Mouse (Mus musculus): ENCODE measurements around the gene Vmn1r34.
"Not testable (repeated sequence)": the region's sequence is repeated elsewhere in the genome, so short reads cannot be mapped to it uniquely, and the experiment has no call there.

Gene Vmn1r34

GRCm38 (mm10) chr6:66643779-66644178, at the start of gene Vmn1r34:
Vmn1r34 (minus strand) TSS chr6:66643879.
- DNase-seq (ENCODE audit: extremely low spot score, low read depth, low spot score): no peak

- no peak for DNase-seq (ENCODE audit: extremely low spot score, low read depth, low spot score)
Measured at GRCm38 (mm10) chr6:66685806-66686205, 42.1 kb upstream of the Vmn1r34 start, which contains the start of gene Vmn1r35. Vmn1r35 (minus strand) TSS chr6:66685906.

DNA sequence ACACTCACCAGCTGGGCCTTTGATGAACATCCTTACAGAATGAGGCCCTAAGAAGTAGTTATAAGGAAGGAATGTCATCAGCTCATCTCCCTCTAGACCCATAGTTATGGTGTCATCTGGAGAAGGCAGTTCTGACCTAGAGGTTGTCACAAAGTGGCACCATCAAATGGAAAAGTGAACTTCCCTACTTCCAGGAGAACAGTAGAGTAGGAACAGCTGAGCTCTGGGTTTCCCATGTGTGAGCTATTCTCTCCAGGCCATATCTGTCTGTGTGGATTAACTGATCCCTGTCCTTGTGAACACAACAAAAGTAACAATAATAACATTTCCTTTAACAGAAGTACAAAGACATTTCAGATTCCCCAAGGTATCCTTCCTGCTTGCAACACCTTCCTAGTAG, 25.5 kb downstream of the Vmn1r34 start, which contains the start of gene Vmn1r33:
TSS of gene Vmn1r33 (minus strand) at position 101 of the 400 bp plus-strand sequence.
- DNase-seq (ENCODE audit: extremely low spot score, low read depth, low spot score): not testable (repeated sequence)

- DNase-seq (ENCODE audit: extremely low spot score, low read depth, low spot score): no peak
Measured at GRCm38 (mm10) chr6:66595804-66596203, 47.9 kb downstream of the Vmn1r34 start.

Data from hindlimb bud, embryonic 11.5 days (tissue).